Mouse (Mus musculus) CH12F3 (cell line): ENCODE measurements around the gene Itih5.

ENCODE experiments used
- in situ Hi-C: fragments of 300-500 bp; cut with MboI; formaldehyde crosslinking; loops from 2 replicates; pipeline ENCODE4 v1.14.3; 2020; ENCODE audit warnings: low sequenced_read_pairs

The Itih5 gene

GRCm38 (mm10) chr2:10258312-10258711 is 104.9 kb downstream of the Itih5 start:
- in situ Hi-C loops, result no loop called here

GRCm38 (mm10) chr2:10260109-10260508 is 106.7 kb downstream of the Itih5 start:
- in situ Hi-C loops, result no loop called here

- in situ Hi-C loops, result no loop called here
Observed at GRCm38 (mm10) chr2:10261337-10261736, 108.0 kb downstream of the Itih5 start.

GRCm38 (mm10) chr2:10262722-10263121 is 109.4 kb downstream of the Itih5 start:
- in situ Hi-C loops, result no loop called here

- in situ Hi-C loops, result no loop called here
Observed at GRCm38 (mm10) chr2:10263909-10264489, 110.6 kb downstream of the Itih5 start.

GRCm38 (mm10) chr2:10265881-10266280 is 112.5 kb downstream of the Itih5 start:
- in situ Hi-C loops, result no loop called here

GRCm38 (mm10) chr2:10272604-10273115 is 119.3 kb downstream of the Itih5 start:
- in situ Hi-C loops, result no loop called here

- in situ Hi-C loops, result no loop called here
Observed at GRCm38 (mm10) chr2:10273541-10274050, 120.2 kb downstream of the Itih5 start.

GRCm38 (mm10) chr2:10276194-10276593 is 122.8 kb downstream of the Itih5 start:
- in situ Hi-C loops, result loop anchor here (25.0 kb wide), 1 partner anchor 1614 kb away; no protein-coding TSS in a partner anchor

GRCm38 (mm10) chr2:10283686-10284085 is 130.3 kb downstream of the Itih5 start:
- in situ Hi-C loops, result loop anchor here (25.0 kb wide), 1 partner anchor 1621 kb away; no protein-coding TSS in a partner anchor

- in situ Hi-C loops, result loop anchor here (25.0 kb wide), 1 partner anchor 1622 kb away; no protein-coding TSS in a partner anchor
Observed at GRCm38 (mm10) chr2:10284636-10285270, 131.4 kb downstream of the Itih5 start.

GRCm38 (mm10) chr2:10285975-10286374 is 132.6 kb downstream of the Itih5 start:
- in situ Hi-C loops, result loop anchor here (25.0 kb wide), 1 partner anchor 1624 kb away; no protein-coding TSS in a partner anchor

GRCm38 (mm10) chr2:10288142-10288831 is 134.9 kb downstream of the Itih5 start:
- in situ Hi-C loops, result loop anchor here (25.0 kb wide), 1 partner anchor 1626 kb away; no protein-coding TSS in a partner anchor

GRCm38 (mm10) chr2:10288881-10289280 is 135.5 kb downstream of the Itih5 start:
- in situ Hi-C loops, result loop anchor here (25.0 kb wide), 1 partner anchor 1627 kb away; no protein-coding TSS in a partner anchor

GRCm38 (mm10) chr2:10290115-10290514 is 136.7 kb downstream of the Itih5 start:
- in situ Hi-C loops, result loop anchor here (10.0 to 25.0 kb wide), 2 partner anchors 185 to 1628 kb away; no protein-coding TSS in a partner anchor

GRCm38 (mm10) chr2:10293556-10294206 is 140.3 kb downstream of the Itih5 start:
- in situ Hi-C loops, result loop anchor here (10.0 to 25.0 kb wide), 2 partner anchors 189 to 1631 kb away; no protein-coding TSS in a partner anchor

GRCm38 (mm10) chr2:10295908-10296307 is 142.5 kb downstream of the Itih5 start:
- in situ Hi-C loops, result loop anchor here (10.0 to 25.0 kb wide), 2 partner anchors 191 to 1634 kb away; no protein-coding TSS in a partner anchor

- in situ Hi-C loops, result no loop called here
Observed at GRCm38 (mm10) chr2:10300244-10300643, 146.9 kb downstream of the Itih5 start.

GRCm38 (mm10) chr2:10300771-10301170 is 147.4 kb downstream of the Itih5 start:
- in situ Hi-C loops, result no loop called here

- in situ Hi-C loops, result no loop called here
Observed at GRCm38 (mm10) chr2:10301391-10301790, 148.0 kb downstream of the Itih5 start.
